Mouse (Mus musculus) frontal cortex, postnatal 10 days (tissue): ENCODE data around the gene Macrod2.
A peak's percentile ranks its signal among the peaks of the same experiment; 100 is the strongest.

Experiments
- DNase-seq, 2 experiments: peaks; one replicate each; pipeline ENCODE4 v3.0.0; 2022; ENCODE audit warnings: low spot score in 2 of 2, mixed read lengths in 1 of 2

Gene Macrod2

GRCm38 (mm10) chr2:141962868-141963267 is 1567.8 kb downstream of the Macrod2 start:
- DNase-seq, result no peak

GRCm38 (mm10) chr2:141983664-141984395 is 1588.7 kb downstream of the Macrod2 start:
- DNase-seq, result no peak

- peak; percentile 20 to 22 for DNase-seq
Observed at GRCm38 (mm10) chr2:141998901-141999300, 1603.8 kb downstream of the Macrod2 start.

DNA sequence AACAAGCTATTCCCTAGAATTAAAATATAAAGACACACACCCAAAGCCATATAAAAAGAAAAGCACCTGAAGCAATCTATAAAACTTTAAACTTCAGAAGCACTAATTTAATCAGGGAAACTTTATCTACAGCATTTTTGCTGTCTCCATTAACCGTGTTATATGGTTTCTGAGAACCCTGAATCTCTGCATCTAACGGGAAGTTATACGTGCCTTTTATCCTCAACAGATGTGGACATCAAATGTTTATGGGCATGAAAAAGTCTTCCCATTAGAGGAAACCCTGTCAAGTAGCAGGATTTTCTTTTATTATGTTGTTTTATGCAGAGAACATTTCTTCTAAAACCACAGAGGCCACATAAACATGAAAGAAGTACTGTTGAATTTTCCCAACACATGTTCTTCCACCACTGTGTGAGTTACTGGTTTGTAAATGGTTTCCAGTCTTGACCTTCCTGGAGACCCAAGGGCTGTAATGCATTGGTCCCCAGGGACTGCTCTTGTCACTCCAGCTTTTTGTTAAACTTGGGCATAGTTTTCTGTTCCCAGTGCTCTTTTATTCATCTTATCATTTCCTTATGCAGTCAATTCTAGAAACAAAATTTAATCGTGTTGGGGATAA is 1629.5 kb downstream of the Macrod2 start:
- DNase-seq, result no peak

DNA sequence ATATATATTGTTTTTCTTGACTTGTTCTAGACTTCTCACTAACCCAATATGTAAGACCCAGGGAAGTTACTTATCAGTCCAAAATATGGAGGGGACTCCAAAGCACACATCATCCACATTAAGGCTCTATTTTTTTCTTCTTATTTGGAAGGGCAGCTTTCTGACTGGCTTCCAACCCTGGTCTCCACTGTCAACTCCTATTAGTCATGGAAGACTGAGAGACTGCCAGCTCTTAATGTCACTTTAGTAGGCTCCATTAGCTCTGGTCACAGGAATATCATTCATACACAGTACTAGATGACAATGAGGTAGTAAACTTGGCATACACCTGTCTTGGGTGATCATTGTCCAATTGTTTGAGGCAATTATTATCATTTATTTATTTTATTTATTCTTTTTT is 1631.6 kb downstream of the Macrod2 start:
- no peak for DNase-seq

DNA sequence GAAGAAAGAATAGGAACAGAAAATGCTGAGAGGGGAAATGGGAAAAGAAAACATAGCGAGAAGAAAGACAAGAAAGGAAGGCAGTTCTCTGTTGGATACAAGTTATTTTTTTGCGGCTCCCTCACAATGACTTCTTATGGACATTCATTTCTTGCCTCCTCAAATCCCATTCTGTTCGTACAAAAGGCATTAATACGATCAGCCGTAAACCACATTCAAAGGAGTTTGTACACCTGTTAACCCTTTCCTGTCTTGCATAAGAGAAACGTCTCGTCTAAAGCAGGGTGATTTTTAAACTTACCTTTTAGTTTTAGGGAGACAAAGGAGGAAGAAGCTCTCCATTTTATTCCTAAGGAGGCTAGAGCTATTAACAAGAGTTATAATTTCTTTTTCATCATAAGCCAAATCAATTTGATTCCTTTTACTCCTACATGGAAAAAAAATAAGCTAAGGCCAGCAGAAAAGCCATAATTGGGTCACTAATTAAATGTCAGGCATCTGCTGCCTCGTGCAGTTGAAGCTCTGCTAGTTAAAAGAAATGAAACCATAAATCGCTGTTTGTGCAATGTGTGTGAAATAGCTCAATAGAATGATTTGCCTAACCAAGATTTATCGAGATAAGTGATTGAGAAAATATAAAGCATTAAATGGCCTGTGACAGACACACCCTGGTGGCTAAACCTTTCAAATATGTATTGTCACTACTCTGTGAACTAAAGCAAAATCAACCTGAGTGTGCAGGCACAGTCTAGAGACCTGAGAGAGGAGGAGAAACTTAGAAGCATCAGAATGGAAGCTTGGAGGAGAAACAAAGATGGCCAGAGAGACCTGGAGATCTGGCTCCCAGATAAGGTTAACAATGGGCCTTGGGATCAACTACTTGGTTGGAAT is 1635.9 kb downstream of the Macrod2 start:
- no peak for DNase-seq

- DNase-seq, result no peak
Observed at GRCm38 (mm10) chr2:142055576-142055975, 1660.5 kb downstream of the Macrod2 start.

DNA sequence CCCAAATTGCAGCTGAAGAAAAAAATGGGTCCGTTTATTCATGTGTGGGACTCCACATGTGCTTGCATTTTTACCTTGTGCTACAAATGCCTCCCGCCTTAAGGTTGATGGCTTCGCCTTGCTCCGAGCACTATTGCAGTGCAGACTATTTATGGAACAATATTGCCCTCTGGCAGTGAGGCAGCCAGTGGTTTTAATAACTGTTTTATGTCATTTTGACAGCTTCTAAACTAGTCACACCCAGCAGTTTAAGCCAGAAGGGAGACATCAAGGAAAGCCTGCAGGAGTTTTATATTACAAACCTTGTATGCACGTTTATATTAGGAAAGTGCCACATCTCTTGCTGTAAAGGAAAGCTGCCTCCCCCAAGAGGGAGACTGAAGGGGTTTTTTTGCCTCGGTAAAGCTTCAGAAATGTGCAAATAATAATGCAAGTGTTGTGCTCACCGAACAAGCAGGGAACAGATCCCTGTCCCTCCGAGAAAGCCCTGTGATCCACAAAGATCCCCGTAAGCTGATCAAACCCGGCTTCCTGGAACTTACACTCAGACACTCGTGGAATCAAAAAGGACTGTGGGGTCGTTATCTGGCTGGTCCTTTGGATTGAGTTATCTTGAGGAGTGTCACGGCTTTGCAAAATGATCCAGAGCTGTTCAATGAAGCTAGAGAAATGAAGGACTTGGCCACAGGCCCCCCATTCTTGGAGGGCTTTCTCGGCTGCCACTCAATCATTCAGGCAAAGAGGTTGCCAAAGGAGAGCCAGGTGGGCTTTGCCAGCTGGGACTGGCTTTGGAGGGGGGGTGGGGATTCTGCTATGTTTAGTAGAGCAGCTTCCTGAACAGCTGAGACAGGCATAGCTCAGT is 1663.0 kb downstream of the Macrod2 start:
- peak in 1 of 2 experiments; percentile 11 for DNase-seq

- DNase-seq, result no peak
Observed at GRCm38 (mm10) chr2:142058751-142059090, 1663.6 kb downstream of the Macrod2 start.

DNA sequence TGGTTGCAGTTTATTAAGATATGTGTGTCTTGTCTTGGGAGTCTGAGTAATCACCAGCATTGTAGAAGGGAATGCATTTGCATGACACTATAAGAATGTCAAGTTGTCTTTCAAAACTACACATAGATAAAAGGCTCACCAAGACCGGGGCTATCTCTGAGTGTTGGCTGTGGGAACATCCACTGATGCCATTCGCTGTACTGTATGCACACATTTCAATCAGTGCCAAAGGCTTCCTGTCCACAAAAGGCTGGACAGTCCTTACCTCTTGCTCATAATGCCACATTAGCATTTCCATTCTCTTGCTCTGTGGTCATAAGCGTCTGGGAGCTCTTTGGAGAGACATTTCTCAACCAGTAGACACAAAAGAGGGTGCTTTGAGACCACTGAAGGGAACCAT is 1713.8 kb downstream of the Macrod2 start:
- no peak for DNase-seq

- DNase-seq, result no peak
Observed at GRCm38 (mm10) chr2:142116623-142117022, 1721.5 kb downstream of the Macrod2 start.

DNA sequence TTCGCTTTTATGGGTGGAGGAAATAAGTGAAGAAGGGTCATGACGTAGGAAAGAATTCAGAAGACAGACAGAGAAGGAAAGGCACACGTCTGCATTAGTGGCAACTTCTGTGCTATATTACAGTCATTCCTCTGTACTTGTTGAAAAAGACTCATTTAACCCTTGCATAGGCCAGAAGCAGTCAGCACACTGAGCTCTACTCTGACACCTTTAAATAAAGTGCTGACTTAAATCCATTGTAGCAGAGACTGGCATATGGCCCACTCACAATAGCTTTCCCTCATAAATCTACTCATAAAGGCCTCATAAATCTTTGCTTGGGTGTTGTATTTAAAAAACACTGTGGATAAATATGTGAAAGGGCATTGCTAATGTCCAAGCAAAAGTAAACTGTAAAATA is 1733.0 kb downstream of the Macrod2 start:
- no peak for DNase-seq

DNA sequence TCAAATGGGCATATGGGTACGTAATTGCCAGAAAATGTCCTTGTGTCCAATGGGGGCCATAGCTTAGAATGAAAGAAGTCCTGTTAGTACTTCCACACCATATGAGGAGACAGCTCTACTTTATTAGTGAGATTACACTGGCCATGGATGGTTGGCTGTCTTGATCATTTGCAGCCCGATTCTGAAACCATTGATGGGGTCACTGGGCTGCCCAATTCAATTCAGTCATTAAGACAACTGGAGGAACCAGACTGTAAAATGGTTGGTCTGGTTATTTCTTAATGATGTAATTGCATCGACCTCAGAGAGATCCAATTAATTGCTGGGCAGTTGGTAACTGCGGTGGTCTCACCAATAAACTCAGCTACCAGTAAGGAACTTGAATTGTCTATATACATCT is 1734.1 kb downstream of the Macrod2 start:
- no peak for DNase-seq

DNA sequence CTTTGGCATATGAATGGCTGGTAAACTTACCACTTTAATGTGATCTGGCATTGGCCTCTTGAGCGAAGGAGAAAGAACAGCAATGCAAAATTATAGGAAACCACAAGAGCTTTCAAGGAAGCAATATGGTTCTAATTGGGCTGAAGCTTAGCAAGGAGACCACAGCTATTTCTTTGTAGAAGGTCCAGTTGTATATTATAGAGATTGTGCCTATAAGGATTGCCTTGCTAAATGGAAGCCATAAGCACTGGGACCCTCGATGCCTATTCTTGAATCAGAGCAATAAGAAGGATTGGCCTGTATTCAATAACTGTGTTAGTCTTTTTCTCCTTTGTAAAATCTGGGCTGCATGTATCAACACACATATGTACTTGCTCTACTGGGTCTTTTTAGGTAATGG is 1754.2 kb downstream of the Macrod2 start:
- DNase-seq, result no peak

GRCm38 (mm10) chr2:142163506-142164275 is 1768.6 kb downstream of the Macrod2 start:
- DNase-seq, result peak in 1 of 2 experiments; percentile 17

- DNase-seq, result no peak
Observed at GRCm38 (mm10) chr2:142169649-142170048, 1774.5 kb downstream of the Macrod2 start.

GRCm38 (mm10) chr2:142172706-142173105 is 1777.6 kb downstream of the Macrod2 start:
- peak; percentile 19 to 52 for DNase-seq

- no peak for DNase-seq
Observed at GRCm38 (mm10) chr2:142174039-142174438, 1778.9 kb downstream of the Macrod2 start.

DNA sequence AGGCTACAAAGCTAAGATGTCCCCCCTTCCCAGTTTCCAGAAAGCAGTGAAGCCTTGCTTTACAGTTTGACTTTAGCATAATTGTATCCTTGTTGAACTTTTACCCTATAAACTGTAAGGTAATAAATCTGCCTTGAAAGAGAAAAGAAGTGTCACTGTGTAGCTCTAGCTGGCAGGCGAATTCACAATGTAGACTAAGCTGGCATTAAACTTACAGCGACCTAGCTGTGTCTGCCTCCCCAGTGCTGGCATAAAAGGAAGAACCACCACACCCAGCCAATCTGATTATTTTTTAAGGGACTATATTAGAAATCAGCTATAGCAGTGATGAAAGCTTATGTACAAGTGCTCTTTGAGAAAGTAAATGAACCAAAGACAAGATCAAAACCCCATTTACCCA is 1791.8 kb downstream of the Macrod2 start:
- DNase-seq, result no peak

DNA sequence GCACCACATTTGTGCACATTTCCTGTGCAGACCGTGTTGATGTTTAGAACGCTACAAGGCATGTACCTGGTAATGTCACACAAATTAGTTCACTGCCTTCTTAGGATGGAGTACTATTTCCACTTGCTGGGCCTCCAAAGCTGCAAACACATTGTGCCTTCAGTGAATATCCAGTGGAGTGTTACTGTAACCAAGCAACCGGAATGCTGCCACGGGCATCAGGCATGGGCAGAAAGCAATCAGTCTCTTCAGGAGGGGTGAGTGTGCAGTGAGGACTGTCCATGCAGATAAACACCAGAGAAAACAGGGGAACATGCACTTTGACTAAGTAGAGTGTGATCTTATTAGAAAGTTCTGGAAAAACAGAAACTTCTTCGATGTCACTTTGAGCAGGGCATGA is 1792.3 kb downstream of the Macrod2 start:
- peak in 1 of 2 experiments; percentile 7 for DNase-seq

DNA sequence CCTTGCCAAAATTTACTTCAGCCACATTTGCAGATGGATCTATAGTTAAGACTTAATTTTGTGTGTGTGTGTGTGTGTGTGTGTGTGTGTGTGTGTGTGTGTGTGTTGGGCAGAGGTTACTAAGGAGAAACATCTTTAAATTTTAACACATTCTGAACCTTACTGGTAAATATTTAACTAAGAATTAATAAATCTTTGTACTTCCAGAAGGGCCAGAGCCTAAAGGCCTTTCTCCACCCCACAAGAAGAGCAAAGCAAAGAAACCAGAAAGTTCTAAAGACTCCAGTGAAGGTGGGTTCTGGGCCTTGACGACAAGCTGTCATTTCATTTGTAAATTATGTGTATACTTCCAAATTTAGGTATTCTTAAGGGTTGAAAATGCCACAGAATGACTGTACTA is 1822.3 kb downstream of the Macrod2 start:
- no peak for DNase-seq
